Mouse (Mus musculus) spleen, adult 10 weeks (tissue): Measurements from ENCODE around the gene Acot12. TPM values are rescaled to one million over a fixed set of nuclear protein-coding genes. Genes with fewer than 3 reads are reported as not detected.

Experiments used
- polyA plus RNA-seq: library from polyadenylated mRNA; stranded (reverse); fragments of 350-450 nt; fragmentation: Illumina TruSeq; extraction: RNeasy Lipid Tissue Mini Kit (QIAGEN cat#74804); gene quantifications from one replicate; pipeline ENCODE4 v1.2.3, GENCODE M21; 2015; ENCODE audit warnings: low replicate concordance; ENCODE audit not compliant: insufficient read depth

Gene Acot12
- not detected for polyA plus RNA-seq

DNA sequence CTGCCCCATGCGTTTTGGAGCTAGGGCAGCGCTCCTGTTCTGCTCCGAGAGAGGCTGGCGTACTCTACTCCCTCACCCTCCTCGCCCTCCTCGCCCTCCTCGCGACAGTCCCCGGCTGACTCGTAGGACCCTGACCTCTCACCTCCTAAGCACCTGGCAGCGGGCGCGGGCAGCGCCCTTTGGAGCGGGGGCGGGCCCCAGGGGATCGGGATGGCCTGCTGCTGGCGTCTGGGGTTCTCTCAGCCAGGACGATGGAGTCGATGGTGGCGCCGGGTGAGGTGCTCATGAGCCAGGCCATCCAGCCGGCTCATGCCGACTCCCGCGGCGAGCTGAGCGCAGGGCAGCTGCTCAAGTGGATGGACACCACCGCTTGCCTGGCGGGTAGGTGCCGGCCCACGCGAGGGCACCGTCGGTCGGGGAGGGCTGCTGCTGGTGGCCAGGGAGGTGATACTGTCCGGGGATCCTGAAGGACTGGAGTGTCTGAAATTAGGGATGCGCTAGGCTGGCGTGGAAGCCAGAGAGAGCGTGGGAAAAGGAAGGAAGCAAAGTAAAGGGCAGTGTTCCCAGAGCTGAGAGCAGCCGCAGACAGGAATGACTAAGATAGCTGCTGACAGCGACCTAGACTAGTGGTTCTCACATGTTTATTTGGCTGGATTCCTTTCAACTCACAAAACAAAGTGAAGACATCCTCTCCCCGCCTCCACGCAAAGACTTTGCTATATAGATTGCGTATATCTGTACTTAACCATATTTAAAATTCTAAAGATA lies at the start of gene Acot12:
Gene Acot12 (plus strand): TSS at position 233 of the 768 bp plus-strand sequence.

GRCm38 (mm10) chr13:91807155-91807839 lies 66.0 kb downstream of the Acot12 start, which contains the start of gene Zcchc9:
Gene Zcchc9 (minus strand): TSS chr13:91807705.

Other genes with a start within 250 kb of the Acot12 start
- gene Zcchc9, start 66.2 kb downstream of the Acot12 start, polyA plus RNA-seq, result 42.3 TPM
- gene Ckmt2, start 135.4 kb downstream of the Acot12 start, polyA plus RNA-seq, result not detected